Mouse (Mus musculus): Measurements from ENCODE around the gene Lfng. TPM values are rescaled to one million over a fixed set of nuclear protein-coding genes. Genes with fewer than 3 reads are reported as not detected.

Lfng gene
- total and polyA plus RNA-seq, 3 experiments = 11.2 to 14.1 TPM; not detected in 1

DNA sequence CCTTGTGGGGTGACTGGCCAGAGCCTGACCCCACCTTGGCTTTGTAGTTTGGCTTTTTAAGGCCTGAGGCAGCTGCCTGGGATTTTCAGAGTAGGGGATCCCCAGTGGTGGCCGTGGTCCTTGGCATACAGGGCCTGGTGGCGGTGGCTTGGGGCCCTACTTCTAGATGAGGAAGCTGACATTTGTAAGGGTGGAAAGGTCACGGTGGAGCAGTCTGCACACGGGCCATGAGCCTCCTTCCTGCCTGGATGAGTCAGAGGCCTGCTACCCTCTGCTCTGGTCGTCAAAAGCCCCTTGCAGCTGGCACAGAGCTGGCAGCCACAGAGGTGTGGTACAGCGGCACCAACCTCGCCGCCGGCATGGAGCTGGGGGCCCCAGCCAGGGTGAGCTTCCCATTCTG is 9.6 kb downstream of the Lfng start:
- H3K36me3 ChIP-seq (ENCODE audit: control insufficient read depth in 1 of 2, insufficient read depth in 2 of 2, low read length in 2 of 2) = peaks cover 0 to 30% of the 10 kb centered on the region in 2 experiments; a peak in 2 of 4 replicates
- H3K9ac ChIP-seq (ENCODE audit: control insufficient read depth, low read depth, low read length, poor library complexity, severe bottlenecking) = no peak overlapping the region
- H3K27ac ChIP-seq (ENCODE audit: control insufficient read depth, low read depth, low read length) = peak overlapping the region; percentile 64
- H3K27me3 ChIP-seq (ENCODE audit: control insufficient read depth in 1 of 2, insufficient read depth in 2 of 2, low read length in 2 of 2) = no peaks in the 10 kb centered on the region
- peaks cover 8 to 37% of the 10 kb centered on the region in 2 experiments for H3K4me1 ChIP-seq (ENCODE audit: control insufficient read depth in 1 of 2, insufficient read depth in 2 of 2, low read length in 2 of 2)
- no peaks in the 10 kb centered on the region for H3K79me2 ChIP-seq (ENCODE audit: control insufficient read depth, insufficient read depth, low read length, poor library complexity)
- DNase-seq (ENCODE audit: low read depth, low spot score) = peak; percentile 37
- H3K4me3 ChIP-seq (ENCODE audit: control insufficient read depth in 1 of 2, insufficient read depth in 1 of 2, low read depth in 2 of 2, low read length in 2 of 2) = no peak overlapping the region
- H3K9me3 ChIP-seq (replicated peaks; ENCODE audit: insufficient read depth, low read length) = no peaks in the 10 kb centered on the region
- TF ChIP-seq MYC (IDR thresholded peaks at IDR 0.05; ENCODE audit: low read depth, low read length) (no peak), POLR2AphosphoS5 (IDR thresholded peaks at IDR 0.05; ENCODE audit: borderline replicate concordance, low read depth, low read length) (no peak), SIN3A (IDR thresholded peaks at IDR 0.05; ENCODE audit: low read length) (no peak), TCF12 (IDR thresholded peaks at IDR 0.05; ENCODE audit: low read depth, low read length) (no peak), BHLHE40 (IDR thresholded peaks at IDR 0.05; ENCODE audit: borderline replicate concordance, low read depth, low read length) (no peak), MXI1 (IDR thresholded peaks at IDR 0.05; ENCODE audit: low read depth, low read length) (no peak), POLR2A (IDR thresholded peaks at IDR 0.05; ENCODE audit: control insufficient read depth in 1 of 2, insufficient read depth in 1 of 2, low read depth in 1 of 2, low read length in 2 of 2, poor library complexity in 1 of 2) (no peak), ZMIZ1 (IDR thresholded peaks at IDR 0.05; ENCODE audit: low read depth, low read length) (no peak), USF1 (IDR thresholded peaks at IDR 0.05; ENCODE audit: low read depth, low read length) (no peak), MAZ (IDR thresholded peaks at IDR 0.05; ENCODE audit: low read depth, low read length) (no peak), POLR2AphosphoS2 (IDR thresholded peaks at IDR 0.05; ENCODE audit: low read length) (no peak), CHD1 (IDR thresholded peaks at IDR 0.05; ENCODE audit: low read depth, low read length) (no peak), USF2 (IDR thresholded peaks at IDR 0.05; ENCODE audit: borderline replicate concordance in 1 of 2, insufficient read depth in 1 of 2, low read depth in 1 of 2, low read length in 2 of 2) (no peak), NELFE (IDR thresholded peaks at IDR 0.05; ENCODE audit: low read depth, low read length) (no peak), TBP (IDR thresholded peaks at IDR 0.05; ENCODE audit: low read depth, low read length) (no peak), MAX (IDR thresholded peaks at IDR 0.05; ENCODE audit: low read length) (no peak), RCOR1 (IDR thresholded peaks at IDR 0.05; ENCODE audit: low read depth, low read length) (no peak), ELF1 (IDR thresholded peaks at IDR 0.05; ENCODE audit: low read depth, low read length) (no peak)

DNA sequence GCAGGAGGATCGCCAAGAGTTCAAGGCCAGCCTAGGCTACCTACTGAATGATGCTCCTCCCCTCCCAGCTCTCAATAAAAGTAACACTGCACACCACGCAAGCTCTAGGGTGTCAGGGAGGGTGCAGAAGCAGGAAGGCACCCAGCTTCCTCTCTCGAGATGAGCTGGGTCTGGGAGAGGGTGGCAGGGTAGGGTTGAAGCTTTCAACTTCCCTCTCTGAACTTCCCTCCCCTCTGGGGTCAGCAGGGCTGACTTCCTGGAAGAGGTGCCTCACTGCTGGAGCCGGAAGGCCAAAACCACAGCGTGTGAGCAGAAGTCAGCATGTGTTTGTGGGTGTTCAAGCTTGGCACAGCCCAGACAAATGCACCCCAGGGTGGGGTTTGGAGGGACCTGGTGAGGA is 10.6 kb downstream of the Lfng start:
- no peaks in the 10 kb centered on the region for H3K27me3 ChIP-seq (ENCODE audit: control insufficient read depth in 1 of 2, insufficient read depth in 2 of 2, low read length in 2 of 2)
- H3K9me3 ChIP-seq (replicated peaks; ENCODE audit: insufficient read depth, low read length) = no peaks in the 10 kb centered on the region
- H3K27ac ChIP-seq (ENCODE audit: control insufficient read depth, low read depth, low read length) = peak overlapping the region; percentile 64
- no peak overlapping the region for H3K4me3 ChIP-seq (ENCODE audit: control insufficient read depth in 1 of 2, insufficient read depth in 1 of 2, low read depth in 2 of 2, low read length in 2 of 2)
- peaks cover 0 to 30% of the 10 kb centered on the region in 2 experiments; a peak in 2 of 4 replicates for H3K36me3 ChIP-seq (ENCODE audit: control insufficient read depth in 1 of 2, insufficient read depth in 2 of 2, low read length in 2 of 2)
- DNase-seq (ENCODE audit: low read depth, low spot score) = peak; percentile 88
- peaks cover 8 to 37% of the 10 kb centered on the region in 2 experiments for H3K4me1 ChIP-seq (ENCODE audit: control insufficient read depth in 1 of 2, insufficient read depth in 2 of 2, low read length in 2 of 2)
- no peaks in the 10 kb centered on the region for H3K79me2 ChIP-seq (ENCODE audit: control insufficient read depth, insufficient read depth, low read length, poor library complexity)
- H3K9ac ChIP-seq (ENCODE audit: control insufficient read depth, low read depth, low read length, poor library complexity, severe bottlenecking) = peak overlapping the region; percentile 4
- no peak; the same call in 1 of the 2 replicates for TF ChIP-seq MXI1 (IDR thresholded peaks at IDR 0.05; ENCODE audit: low read depth, low read length)
- TF ChIP-seq HCFC1 (IDR thresholded peaks at IDR 0.05; ENCODE audit: low read depth, low read length) = 0 out of 2 replicates have a peak, but pooled peaks have one; percentile 45
- peak; percentile 85 for TF ChIP-seq MYC (IDR thresholded peaks at IDR 0.05; ENCODE audit: low read depth, low read length)
- TF ChIP-seq RCOR1 (IDR thresholded peaks at IDR 0.05; ENCODE audit: low read depth, low read length) = 0 out of 2 replicates have a peak, but pooled peaks have one; percentile 44
- no peak for TF ChIP-seq POLR2AphosphoS5 (IDR thresholded peaks at IDR 0.05; ENCODE audit: borderline replicate concordance, low read depth, low read length)
- no peak for TF ChIP-seq USF2 (IDR thresholded peaks at IDR 0.05; ENCODE audit: borderline replicate concordance in 1 of 2, insufficient read depth in 1 of 2, low read depth in 1 of 2, low read length in 2 of 2)
- peak; percentile 74 for TF ChIP-seq MAX (IDR thresholded peaks at IDR 0.05; ENCODE audit: low read length)
- TF ChIP-seq MYB (IDR thresholded peaks at IDR 0.05; ENCODE audit: low read depth, low read length) = no peak; the same call in 1 of the 2 replicates
- TF ChIP-seq GABPA (IDR thresholded peaks at IDR 0.05; ENCODE audit: low read depth, low read length) = no peak
- no peak for TF ChIP-seq RAD21 (IDR thresholded peaks at IDR 0.05; ENCODE audit: low read depth, low read length)
- TF ChIP-seq SIN3A (IDR thresholded peaks at IDR 0.05; ENCODE audit: low read length) = peak; percentile 44; the same call in 1 of the 2 replicates
- 0 out of 2 replicates have a peak, but pooled peaks have one; percentile 27 for TF ChIP-seq NRF1 (IDR thresholded peaks at IDR 0.05; ENCODE audit: insufficient read depth, low read depth, low read length, poor library complexity, severe bottlenecking)
- no peak for TF ChIP-seq UBTF (IDR thresholded peaks at IDR 0.05; ENCODE audit: borderline replicate concordance, insufficient read depth, low read depth, low read length)
- TF ChIP-seq CTCF (IDR thresholded peaks at IDR 0.05 in 2 of 3, conservative IDR thresholded peaks at IDR 0.05 in 1 of 3; ENCODE audit: control insufficient read depth in 1 of 3, insufficient read depth in 1 of 3, low read depth in 2 of 3, low read length in 3 of 3, poor library complexity in 1 of 3, severe bottlenecking in 1 of 3) = no peak
- TF ChIP-seq ELF1 (IDR thresholded peaks at IDR 0.05; ENCODE audit: low read depth, low read length) = peak; percentile 77
- 0 out of 2 replicates have a peak, but pooled peaks have one; percentile 21 for TF ChIP-seq NELFE (IDR thresholded peaks at IDR 0.05; ENCODE audit: low read depth, low read length)
- TF ChIP-seq TCF12 (IDR thresholded peaks at IDR 0.05; ENCODE audit: low read depth, low read length) = no peak
- no peak for TF ChIP-seq ZC3H11A (IDR thresholded peaks at IDR 0.05; ENCODE audit: low read depth, low read length)
- no peak for TF ChIP-seq POLR2AphosphoS2 (IDR thresholded peaks at IDR 0.05; ENCODE audit: low read length)
- TF ChIP-seq TAL1 (IDR thresholded peaks at IDR 0.05; ENCODE audit: low read length) = no peak
- peak; percentile 80; the same call in 1 of the 2 replicates for TF ChIP-seq MAZ (IDR thresholded peaks at IDR 0.05; ENCODE audit: low read depth, low read length)
- peak; percentile 56 to 59 for TF ChIP-seq EP300 (IDR thresholded peaks at IDR 0.05; ENCODE audit: low read depth in 1 of 2, low read length in 2 of 2)
- TF ChIP-seq ZMIZ1 (IDR thresholded peaks at IDR 0.05; ENCODE audit: low read depth, low read length) = no peak

Measured in MEL (cell line).